Mouse (Mus musculus) adrenal gland, adult 8-10 months (tissue): ENCODE results near the gene Atxn7l1. TPM values are rescaled to one million over a fixed set of nuclear protein-coding genes. Genes with fewer than 3 reads are reported as not detected.

Experiments used
- DNase-seq: peaks from one replicate; pipeline ENCODE4 v3.0.0; 2022
- total RNA-seq, 4 experiments: library from RNA; stranded (reverse); gene quantifications; 2 replicates each; pipeline ENCODE4 v1.2.4; 2022

Gene Atxn7l1
- total RNA-seq, 4 experiments from 2014 or later: 25.2 to 44.6 (median 35.4) TPM

DNA sequence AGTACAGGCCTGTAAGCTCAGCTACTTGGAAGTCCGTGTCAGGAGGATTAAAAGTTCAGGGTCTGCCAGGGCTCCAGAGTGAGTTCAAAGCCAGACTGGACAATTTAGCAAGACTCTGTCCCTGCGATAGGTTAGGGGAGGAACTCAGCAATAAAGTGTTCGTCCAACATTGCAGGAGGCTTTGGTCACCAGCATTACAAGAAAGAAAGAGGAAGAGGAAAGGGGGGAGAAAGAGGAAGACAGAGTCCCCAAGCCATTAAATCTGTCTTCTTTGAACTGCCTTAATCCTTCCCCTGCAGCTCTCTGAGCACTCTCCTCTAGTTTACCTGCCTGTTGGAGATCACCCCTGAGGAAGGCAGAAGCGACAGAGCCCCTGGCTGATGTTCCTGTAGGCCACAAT, 184.6 kb downstream of the Atxn7l1 start:
- DNase-seq: no peak

DNA sequence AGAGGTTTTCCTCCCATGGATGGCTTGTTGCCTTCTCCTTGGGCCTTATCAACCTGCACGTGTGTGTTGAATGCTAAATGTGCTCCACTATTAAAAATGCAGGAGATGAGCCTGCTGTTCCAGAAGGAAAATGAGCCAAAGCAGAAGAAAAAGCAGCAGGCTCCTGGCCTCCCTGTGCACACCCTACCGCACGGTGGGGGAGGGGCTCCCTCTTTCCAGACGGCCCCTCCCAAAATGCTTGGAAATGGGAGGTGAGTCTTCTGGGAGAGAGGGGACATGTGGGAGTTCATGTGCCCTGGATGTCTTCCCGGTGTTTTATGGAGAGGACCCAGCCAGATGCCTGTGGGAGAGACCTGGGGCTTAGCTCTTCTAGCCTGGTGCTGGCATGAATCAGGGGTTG, 185.3 kb downstream of the Atxn7l1 start:
- no peak for DNase-seq

DNA sequence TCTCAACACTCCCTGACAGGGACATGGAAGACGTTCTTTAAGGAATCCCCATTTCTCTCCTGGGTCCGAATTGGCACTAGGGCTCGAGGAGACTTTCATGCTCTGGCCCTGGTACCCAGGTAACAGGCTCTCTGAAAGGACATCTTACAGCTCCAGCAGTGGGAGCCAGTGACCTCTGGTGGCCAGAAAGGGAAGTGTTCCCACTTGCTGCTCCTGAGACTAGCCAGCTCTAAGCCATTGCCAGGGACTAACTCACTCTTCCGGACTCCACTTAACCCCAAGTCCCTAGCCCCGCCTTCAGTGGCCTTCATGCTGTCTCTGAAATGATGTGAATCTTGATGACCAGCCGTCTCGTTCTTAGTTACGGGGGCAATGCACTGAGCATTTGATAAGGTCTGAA, 186.4 kb downstream of the Atxn7l1 start:
- peak; percentile 81 for DNase-seq

DNA sequence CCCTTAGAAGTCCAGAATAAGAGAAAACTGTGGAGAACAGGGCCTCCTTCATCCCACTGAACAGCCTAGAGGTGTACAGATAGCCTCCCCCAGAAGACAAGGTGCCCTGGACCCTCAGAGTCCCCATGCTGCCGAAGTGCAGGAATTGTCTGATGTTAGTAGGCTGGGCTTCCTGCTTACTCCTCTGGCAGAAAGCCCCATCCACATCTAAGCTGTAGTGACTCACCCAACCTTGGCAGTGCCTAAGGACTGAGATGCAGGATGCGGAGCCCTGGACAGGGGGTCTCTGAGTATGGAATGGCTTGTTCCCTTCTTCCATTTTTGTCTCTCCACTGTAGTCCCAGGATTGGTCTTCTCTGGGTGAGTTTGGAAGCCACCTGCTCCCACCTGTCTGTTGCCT, 187.0 kb downstream of the Atxn7l1 start:
- peak; percentile 27 for DNase-seq

DNA sequence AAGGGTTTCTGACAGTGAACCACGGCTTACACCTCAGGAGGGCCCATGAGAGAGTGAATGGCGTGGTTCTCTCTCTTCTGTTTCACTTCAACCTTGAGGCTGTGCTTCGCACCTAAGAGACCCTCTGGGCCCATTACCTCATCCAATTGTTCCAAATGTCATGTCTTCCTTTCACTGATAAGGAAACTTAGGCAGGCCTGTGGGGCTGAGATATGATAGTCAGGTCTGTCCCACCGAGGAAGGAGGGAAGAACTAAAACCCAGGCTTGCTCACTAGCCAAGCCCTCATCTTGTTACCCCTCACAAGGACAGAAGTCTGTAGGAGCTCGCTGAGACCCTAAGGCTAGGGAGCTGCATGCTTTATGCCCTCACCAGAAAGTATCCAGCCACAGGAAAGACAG, 187.5 kb downstream of the Atxn7l1 start:
- no peak for DNase-seq

DNA sequence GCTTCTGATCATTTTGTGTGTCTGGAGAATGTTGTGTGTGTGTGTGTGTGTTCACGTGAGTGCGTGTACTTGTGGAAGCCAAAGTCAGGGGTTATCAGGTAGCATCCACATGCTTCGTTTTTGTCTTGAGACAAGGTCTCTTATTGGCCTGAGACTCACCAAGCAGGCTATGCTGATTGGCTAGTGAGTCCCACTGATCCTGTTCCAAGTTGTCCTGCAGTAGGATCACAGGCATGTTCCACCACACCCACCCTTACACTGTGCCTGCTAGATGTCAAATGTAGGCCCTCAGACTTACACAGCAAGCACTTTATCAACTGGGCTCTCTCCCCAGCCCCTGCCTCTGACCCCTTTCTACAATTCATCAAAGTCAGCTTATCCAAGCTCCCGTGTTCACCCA, 187.9 kb downstream of the Atxn7l1 start:
- DNase-seq: no peak

DNA sequence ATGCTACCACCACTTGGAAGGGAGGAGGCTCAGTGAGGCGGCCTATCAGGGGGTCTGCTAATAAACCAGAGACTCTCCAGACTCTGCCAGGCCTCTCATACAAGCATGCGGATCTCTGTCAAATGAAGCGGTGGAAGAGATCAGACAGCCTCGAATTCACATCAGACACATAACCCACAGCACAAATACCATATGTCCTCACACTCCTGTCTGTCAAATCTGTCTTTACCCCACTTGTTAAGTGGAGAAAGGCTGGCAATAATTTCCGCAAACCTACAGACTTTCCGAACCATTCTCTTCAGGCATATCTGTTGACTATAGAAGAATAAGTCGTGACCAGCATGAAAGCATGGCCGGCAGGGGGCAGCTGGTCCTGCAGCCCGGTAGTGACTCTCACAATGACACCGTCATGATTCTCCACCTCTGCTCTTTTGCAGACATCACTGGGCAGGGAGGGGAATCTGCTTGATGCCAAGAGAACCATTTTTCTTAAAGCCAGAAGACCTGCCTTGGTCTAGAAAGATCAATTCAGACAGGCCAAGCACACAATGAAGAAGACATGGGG, 189.2 kb downstream of the Atxn7l1 start:
- no peak for DNase-seq

DNA sequence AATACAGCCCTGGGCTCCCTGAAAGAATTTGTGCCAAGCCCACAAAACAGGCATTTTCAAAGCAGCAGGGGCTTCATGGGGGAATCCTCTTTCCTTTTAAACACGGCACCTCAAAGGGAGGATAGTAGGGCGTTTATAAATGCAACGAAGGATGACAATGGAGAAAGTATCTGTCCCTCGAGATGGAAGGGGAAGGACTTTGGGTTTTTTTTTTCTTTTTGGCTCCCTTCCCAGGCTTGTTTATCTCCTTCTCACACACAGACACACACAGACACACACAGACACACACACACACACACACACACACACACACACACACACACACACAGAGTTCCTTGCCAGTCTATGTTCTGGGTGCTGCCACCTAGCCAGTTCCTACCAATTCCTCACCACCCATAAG, 189.8 kb downstream of the Atxn7l1 start:
- DNase-seq: no peak

DNA sequence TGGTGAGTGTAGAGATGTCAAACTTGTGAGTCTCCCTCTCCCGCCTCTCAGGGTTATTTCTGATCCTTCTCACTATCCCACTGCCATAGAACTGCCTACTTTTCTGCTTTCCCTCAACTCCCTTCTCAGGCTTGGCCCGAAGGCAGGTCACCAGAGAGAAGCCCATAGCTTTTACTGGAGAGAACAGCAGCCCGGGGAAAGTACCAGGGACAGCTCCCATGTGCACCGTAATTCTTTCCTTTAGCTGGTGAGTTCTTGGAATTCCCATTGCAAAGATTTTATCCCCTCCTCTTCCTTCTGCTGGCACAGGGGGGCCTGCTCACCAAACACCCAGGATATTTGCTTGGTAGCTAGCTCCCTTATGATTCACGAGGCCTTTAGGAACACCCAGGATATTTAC, 190.7 kb downstream of the Atxn7l1 start:
- no peak for DNase-seq

DNA sequence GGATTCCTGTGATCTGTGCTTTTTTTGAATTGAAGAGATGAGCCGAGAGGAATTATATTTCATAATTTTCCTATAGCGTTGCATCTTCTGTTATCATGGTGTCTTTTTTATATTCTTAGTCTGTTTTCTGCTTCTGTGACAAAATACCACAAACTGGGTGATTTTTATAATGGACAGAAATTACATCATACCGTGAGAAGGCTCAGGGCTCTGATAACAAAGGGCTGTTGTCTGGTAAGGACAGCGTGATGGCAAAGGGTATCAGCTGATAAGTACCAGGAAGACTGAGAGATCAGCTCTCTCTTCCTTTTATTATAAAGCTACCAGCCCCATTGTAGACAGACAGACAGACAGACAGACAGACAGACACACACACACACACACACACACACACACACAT, 192.3 kb downstream of the Atxn7l1 start:
- DNase-seq: no peak

DNA sequence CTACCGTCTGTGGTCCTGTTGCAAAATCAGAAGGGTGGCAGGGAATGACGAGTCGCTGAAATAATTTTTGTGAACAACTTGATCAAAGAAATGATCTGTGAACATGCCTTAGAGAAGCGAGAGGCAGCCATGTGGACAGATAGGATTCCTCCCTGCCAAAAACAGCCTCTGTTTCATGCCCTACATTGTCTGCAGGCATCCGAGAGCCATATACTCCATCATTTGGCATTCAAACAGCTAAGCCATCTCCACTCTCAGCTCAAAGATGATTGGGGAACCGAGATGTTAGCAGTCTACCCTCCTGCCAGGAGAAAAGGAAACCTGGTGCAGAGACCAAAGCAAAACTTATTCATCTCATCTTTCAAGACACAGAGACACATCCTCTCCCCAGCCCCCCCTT, 193.2 kb downstream of the Atxn7l1 start:
- no peak for DNase-seq

DNA sequence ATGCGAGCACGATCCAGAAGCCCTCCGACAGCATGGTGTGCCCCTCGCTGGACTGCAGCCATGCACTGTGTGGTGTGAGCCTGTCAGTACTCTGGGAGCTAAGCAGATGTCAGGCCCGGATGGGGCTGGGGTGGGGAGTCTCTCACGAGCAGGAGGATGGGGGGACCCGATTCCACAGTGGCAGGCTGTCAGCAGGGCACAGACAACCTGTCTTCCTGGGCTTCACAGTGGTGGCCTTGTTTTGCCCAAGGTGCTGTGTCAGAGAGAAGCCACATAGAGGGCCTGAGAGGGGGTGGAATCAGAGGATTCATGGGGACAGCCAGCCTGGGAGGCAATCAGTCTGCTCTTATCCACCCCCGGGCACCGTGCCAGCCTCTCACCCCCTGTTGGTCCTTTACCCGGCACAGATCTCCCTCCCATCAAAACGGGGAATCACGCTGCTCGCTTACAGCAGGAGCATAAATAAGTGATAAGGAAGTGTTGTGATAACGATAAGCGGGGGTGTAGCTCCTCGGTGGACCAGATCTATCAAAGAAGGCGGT, 193.9 kb downstream of the Atxn7l1 start:
- no peak for DNase-seq

DNA sequence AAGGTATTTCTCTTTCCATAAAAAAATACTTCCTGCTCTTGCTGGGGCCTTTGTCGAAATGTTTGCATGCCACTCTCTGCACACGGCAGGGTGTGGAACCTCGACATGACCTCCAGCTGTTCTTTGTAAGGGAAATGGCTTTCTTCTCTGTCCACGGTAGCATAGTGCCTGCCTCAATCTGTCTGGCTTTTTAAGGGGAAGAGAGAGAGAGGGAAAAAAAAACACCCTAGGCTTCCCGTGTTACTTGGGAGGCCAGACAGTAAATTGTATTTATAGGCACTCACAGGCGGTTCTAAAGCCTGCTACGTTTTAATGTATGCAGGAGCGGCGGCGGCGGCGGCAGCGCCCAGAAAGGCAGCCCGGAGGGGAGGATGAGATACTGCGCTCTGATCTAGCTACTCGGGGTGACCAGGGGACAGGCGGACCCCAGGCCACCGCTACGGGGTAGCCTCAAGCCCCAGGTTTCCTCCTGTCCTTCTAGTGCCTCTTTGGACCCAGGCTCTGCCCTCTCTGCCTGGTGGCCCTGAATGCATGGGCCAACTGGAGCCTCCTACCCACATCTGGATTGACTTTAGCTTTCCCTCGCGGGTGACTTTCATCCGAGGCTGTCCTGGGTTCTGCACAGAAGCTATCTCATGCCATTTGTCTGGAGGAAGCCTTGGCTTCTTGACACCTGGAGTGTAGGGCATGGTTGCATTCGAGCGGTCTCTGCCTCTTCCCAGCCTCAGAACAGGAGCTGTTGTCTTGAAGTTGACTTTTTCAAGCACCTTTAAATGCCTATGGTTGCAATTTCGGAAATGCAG, 197.7 kb downstream of the Atxn7l1 start:
- DNase-seq: no peak

DNA sequence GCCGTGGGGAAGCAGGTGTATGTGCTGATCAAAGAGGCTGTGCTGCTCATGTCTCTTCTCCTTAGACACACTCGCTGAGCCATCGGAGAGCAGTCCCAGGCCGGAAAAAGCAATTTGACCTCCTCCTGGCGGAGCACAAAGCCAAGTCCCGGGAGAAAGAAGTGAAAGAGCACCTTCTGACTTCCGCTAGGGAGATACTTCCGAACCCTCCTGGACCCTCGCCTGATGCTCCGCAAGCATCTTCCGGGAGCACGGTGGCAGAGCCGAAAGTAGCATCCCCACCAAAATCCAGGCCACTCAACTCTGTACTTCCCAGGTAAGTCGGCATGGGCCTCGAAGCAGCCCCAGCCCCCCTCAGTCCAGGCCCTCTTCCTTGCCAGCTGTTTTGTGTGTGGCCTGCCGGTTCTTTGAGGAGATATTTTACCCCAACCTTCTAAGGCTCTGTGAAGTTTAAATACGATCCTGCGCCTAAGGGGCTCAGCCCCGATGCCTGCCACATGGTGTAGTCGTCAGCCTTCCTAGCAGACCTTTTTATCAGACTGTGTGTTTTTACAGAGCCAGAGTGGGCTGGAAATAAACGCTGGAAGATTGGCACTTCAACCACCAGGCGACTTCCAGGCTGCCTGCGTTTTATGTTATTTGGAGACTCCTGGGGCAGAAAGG, 198.4 kb downstream of the Atxn7l1 start:
- no peak for DNase-seq

DNA sequence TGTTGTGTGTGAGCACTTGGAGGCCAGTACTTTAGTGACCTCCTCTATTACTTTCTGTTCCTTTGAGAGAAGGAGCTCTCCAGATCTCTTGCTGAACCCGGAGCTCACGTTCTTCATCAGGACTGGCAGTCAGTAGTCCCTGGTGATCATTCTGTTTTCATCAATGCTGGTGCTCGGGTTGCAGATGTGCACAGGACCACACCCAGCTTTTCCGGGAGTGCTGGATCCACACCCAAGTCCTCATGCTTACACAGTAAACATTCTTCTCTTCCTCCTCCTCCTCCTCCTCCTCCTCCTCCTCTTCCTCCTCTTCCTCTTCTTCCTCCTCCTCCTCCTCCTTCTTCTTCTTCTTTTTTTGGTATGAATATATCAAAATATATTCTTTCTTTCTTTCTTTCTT, 205.2 kb downstream of the Atxn7l1 start:
- no peak for DNase-seq

DNA sequence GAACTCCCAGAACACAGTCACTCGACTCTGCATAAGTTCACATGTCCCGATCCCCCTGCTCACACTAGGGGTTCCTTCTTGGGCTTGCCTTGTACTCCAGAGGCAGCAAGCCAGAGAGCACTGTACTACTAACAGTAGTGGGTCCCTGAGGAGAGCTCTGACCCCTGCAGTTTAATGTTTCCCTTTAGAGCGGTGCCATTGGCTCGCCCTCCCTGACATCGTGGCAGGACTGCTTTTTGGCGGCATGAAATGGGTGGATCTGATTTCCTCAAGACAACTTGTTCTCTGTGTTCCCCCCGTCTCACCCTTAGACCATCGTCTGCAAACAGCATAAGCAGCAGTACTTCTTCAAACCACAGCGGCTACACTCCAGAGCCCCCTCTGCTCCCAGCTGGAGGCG, 210.9 kb downstream of the Atxn7l1 start:
- DNase-seq: no peak

DNA sequence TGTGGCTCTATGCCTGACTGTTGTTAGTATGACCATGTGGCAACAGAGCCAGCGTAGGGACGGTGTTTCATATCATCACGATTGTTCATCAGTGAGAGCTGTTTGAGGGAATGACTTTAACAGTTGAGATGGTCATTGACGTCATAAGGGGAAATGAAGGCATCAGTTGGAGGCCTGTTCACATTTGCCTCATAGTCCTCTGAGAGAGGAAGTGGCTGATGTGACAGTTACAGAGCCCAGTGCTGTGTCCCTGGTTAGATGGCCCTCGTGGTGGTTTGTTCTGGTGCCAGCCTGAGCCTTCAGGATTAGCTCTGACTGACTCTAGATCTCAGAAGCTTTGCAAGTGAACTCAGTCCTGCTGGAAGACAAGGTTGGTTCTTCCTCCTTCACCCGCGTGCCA, 211.7 kb downstream of the Atxn7l1 start:
- DNase-seq: no peak

DNA sequence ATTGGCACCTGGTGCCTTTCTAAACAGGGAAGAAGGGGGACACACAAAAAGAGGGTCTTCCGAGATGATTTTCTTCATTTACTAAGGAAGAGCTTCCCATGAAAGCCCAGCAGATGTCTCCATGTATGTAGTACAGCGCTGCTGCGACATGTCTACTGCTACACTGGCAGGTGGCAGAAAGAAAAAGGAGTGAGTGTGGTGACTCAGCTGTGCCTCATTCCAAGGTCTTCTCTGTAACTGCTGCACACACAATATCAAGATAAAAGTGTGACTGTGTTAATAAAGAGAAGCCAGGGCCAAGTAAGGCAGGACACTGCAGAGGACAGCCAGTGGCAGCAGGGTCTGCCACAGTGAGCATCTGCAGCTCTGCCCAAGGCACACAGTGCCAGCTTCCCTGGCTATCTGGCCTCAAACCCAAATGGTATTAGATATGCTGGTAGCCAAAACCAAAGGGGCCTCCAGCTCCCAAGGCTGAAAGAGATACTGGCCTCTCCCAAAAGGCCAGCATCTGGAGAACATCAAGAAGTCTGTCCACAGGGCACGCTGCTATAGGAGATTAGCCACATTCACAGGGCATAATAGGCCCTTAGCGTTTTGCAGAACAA, 212.5 kb downstream of the Atxn7l1 start:
- peak; percentile 38 for DNase-seq

DNA sequence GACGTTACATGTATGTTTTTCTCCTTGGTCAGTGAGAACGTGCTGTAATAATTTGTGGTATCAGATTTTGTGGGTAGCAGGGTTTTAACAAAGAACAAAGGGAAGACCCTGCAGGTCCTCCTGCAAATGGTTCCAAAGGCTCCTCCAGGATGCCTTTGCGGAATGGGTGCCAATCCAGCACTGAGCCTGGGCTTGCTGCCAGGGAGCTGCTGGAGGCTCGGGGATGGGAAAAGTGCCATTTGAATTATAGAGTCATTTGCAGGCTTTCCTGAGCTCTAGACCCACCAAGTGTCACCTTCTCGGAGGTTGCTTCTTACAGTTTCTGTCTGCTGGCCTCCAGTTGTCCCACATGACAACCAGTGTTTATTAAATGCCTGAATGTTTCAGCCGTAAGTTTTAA, 213.2 kb downstream of the Atxn7l1 start:
- no peak for DNase-seq

DNA sequence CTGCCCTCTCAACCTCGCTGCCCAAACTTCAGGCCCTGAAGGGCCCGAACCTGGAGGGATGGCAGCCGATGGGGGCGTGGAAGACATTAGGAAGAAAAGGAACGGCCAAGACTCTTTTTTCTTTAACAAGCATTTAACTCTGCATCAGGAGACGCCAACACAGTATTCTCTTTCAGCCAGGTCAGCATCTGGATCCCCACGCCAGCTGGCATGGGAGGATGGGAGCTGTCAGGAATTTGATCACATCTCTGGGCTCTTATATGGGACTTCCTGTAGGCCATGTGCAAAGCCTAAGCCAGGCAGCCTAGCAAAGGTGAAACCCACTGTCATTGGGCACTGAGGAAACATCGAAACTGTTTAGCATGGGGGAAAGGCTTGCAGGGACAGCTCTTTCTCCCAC, 217.0 kb downstream of the Atxn7l1 start:
- no peak for DNase-seq

DNA sequence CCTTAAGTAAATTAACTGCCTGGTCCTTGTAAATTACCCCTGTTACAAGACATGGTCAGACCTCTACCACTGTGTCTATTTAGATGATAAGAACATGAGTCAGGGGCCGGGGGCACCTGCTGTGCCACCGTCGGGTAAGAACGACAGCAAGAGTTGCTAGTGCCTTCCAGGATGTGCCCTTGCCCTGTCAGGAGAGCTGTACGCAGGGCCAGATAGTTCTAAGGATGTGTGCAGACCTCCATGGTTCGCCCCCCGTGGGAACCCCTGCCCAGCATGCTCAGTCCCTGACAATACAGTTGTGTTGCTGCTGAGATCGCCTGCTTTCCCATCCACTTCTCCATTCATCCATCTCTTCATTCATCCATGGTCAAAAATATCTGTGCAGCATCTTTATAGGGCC, 217.6 kb downstream of the Atxn7l1 start:
- no peak for DNase-seq

DNA sequence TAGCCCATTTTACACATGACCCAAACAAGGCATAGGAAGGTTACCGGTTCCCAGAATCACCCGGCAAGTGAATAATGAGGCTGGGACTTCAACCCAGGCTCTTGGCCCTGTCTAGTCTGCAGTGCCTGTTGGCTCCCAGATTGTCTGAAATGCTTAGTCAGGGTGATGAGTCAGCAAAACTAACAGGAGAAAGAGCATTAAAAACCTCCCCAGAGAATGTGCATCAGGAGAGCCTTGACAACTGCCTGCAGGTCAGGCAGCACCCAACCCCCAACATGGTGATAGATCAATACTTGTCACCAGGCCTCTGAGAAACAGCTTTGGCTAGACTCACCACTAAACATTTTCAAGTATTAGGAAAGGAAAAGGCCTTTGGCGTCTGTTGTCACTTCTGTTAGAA, 222.1 kb downstream of the Atxn7l1 start:
- DNase-seq: no peak
